Mouse (Mus musculus) heart, embryonic 16.5 days (tissue): ENCODE data around the gene C1qtnf1. TPM values are rescaled to one million over a fixed set of nuclear protein-coding genes. Genes with fewer than 3 reads are reported as not detected.

Experiments
- ATAC-seq: fragments of 200-750 bp; cut with Nextera tagmentation; replicated peaks from 2 replicates; pipeline ENCODE4 v1.8.0; 2017; ENCODE audit warnings: moderate number of reproducible peaks; ENCODE audit not compliant: insufficient read depth, low FRiP score; ENCODE audit errors: extremely low read depth
- H3K27ac ChIP-seq: fragments of 300-500 bp; sonication (generic); 2 replicates; pipeline ENCODE4 v1.5.1; 2014; ENCODE audit warnings: mild to moderate bottlenecking, low read length, control low read depth, moderate library complexity
- H3K27me3 ChIP-seq: fragments of 300-500 bp; sonication (generic); 2 replicates; pipeline ENCODE4 v1.6.1; 2014; ENCODE audit warnings: low read length, mixed read lengths; ENCODE audit not compliant: control insufficient read depth, insufficient read depth
- H3K36me3 ChIP-seq: fragments of 300-500 bp; sonication (generic); 2 replicates; pipeline ENCODE4 v1.6.1; 2014; ENCODE audit not compliant: control insufficient read depth, insufficient read depth
- H3K4me1 ChIP-seq: fragments of 300-500 bp; sonication (generic); 2 replicates; pipeline ENCODE4 v1.6.1; 2014; ENCODE audit warnings: low read length, mixed read lengths; ENCODE audit not compliant: control insufficient read depth, insufficient read depth
- H3K4me2 ChIP-seq: fragments of 300-500 bp; sonication (generic); 2 replicates; pipeline ENCODE4 v1.6.1; 2014; ENCODE audit warnings: low read depth, mild to moderate bottlenecking, control low read depth, low read length
- H3K4me3 ChIP-seq: fragments of 300-500 bp; sonication (generic); 2 replicates; pipeline ENCODE4 v1.5.1; 2014; ENCODE audit warnings: mild to moderate bottlenecking, control low read depth, low read length
- H3K9ac ChIP-seq: fragments of 300-500 bp; sonication (generic); 2 replicates; pipeline ENCODE4 v1.6.1; 2014; ENCODE audit warnings: low read length, control low read depth
- H3K9me3 ChIP-seq: fragments of 300-500 bp; sonication (generic); replicated peaks from 2 replicates; pipeline ENCODE4 v1.6.1; 2016; ENCODE audit warnings: low read length; ENCODE audit not compliant: control insufficient read depth
- WGBS: fragments of 180-500 bp; shearing (Covaris S2); extraction: QIAGEN DNeasy Blood & Tissue Kit; methylation state at CpG from one replicate; pipeline ENCODE4 v1.1.7; 2014; 5-methylcytosine and 5-hydroxymethylcytosine counted together
- polyA plus RNA-seq: library from polyadenylated mRNA; unstranded; fragments of >200 nt; fragmentation: Nextera tagmentation; extraction: Ambion mirVana; gene quantifications from 2 replicates; pipeline ENCODE4 v1.2.1, GENCODE M21; 2015

Gene C1qtnf1
- polyA plus RNA-seq, 1 experiment from 2014 or later = 9.3 TPM

GRCm38 (mm10) chr11:118438665-118439414 is 10.8 kb downstream of the C1qtnf1 start:
- peaks cover 11% of the 10 kb centered on the region for H3K4me1 ChIP-seq
- H3K4me3 ChIP-seq = no peak overlapping the region
- H3K27ac ChIP-seq = peak overlapping the region; percentile 69
- no peak overlapping the region for H3K4me2 ChIP-seq
- no peaks in the 10 kb centered on the region for H3K27me3 ChIP-seq
- WGBS = 33% methylated on average over 11 of the region's 11 CpGs
- H3K36me3 ChIP-seq = no peaks in the 10 kb centered on the region
- no peak overlapping the region for H3K9ac ChIP-seq
- no peaks in the 10 kb centered on the region for H3K9me3 ChIP-seq
- no peak for ATAC-seq

- Histone ChIP-seq H3K9ac (no peak overlapping the region), H3K36me3 (no peaks in the 10 kb centered on the region), H3K4me3 (no peak overlapping the region)
Measured at GRCm38 (mm10) chr11:118442691-118443090, 14.7 kb downstream of the C1qtnf1 start.

GRCm38 (mm10) chr11:118443201-118443970 is 15.4 kb downstream of the C1qtnf1 start:
- no peak overlapping the region for H3K4me2 ChIP-seq
- H3K4me1 ChIP-seq = peaks cover 8% of the 10 kb centered on the region
- no peak overlapping the region for H3K4me3 ChIP-seq
- no peak for ATAC-seq
- H3K9me3 ChIP-seq = no peaks in the 10 kb centered on the region
- H3K27ac ChIP-seq = no peak overlapping the region
- H3K36me3 ChIP-seq = no peaks in the 10 kb centered on the region
- 30% methylated on average over 11 of the region's 11 CpGs for WGBS
- no peak overlapping the region for H3K9ac ChIP-seq
- H3K27me3 ChIP-seq = no peaks in the 10 kb centered on the region

More at GRCm38 (mm10) chr11:118442691-118443090, 14.7 kb downstream of the C1qtnf1 start:
- Histone ChIP-seq H3K27me3 (no peaks in the 10 kb centered on the region), H3K4me1 (peaks cover 8% of the 10 kb centered on the region), H3K4me2 (no peak overlapping the region), H3K9me3 (no peaks in the 10 kb centered on the region), H3K27ac (no peak overlapping the region)
- no peak for ATAC-seq
- 18% methylated on average over 13 of the region's 13 CpGs for WGBS

GRCm38 (mm10) chr11:118445843-118446242 is 17.8 kb downstream of the C1qtnf1 start:
- H3K4me3 ChIP-seq = no peak overlapping the region
- H3K27me3 ChIP-seq = no peaks in the 10 kb centered on the region
- H3K36me3 ChIP-seq = no peaks in the 10 kb centered on the region
- peaks cover 5% of the 10 kb centered on the region for H3K4me1 ChIP-seq
- no peak overlapping the region for H3K4me2 ChIP-seq
- H3K27ac ChIP-seq = no peak overlapping the region
- ATAC-seq = no peak
- no peaks in the 10 kb centered on the region for H3K9me3 ChIP-seq
- 10% methylated on average over 3 of the region's 3 CpGs for whole genome bisulfite sequencing
- no peak overlapping the region for H3K9ac ChIP-seq

GRCm38 (mm10) chr11:118447346-118447745 is 19.3 kb downstream of the C1qtnf1 start:
- 61% methylated on average over 4 of the region's 4 CpGs for WGBS
- Histone ChIP-seq H3K27me3 (no peaks in the 10 kb centered on the region), H3K27ac (no peak overlapping the region), H3K9ac (no peak overlapping the region), H3K4me1 (peaks cover 5% of the 10 kb centered on the region), H3K4me2 (no peak overlapping the region), H3K9me3 (no peaks in the 10 kb centered on the region), H3K36me3 (no peaks in the 10 kb centered on the region), H3K4me3 (no peak overlapping the region)
- ATAC-seq = no peak

- no peak for ATAC-seq
Measured at GRCm38 (mm10) chr11:118448385-118448784, 20.4 kb downstream of the C1qtnf1 start.

GRCm38 (mm10) chr11:118451211-118451610 is 23.2 kb downstream of the C1qtnf1 start:
- Histone ChIP-seq H3K27ac (no peak overlapping the region), H3K36me3 (no peaks in the 10 kb centered on the region), H3K4me2 (no peak overlapping the region), H3K4me1 (no peaks in the 10 kb centered on the region), H3K9me3 (no peaks in the 10 kb centered on the region), H3K4me3 (no peak overlapping the region), H3K27me3 (no peaks in the 10 kb centered on the region), H3K9ac (no peak overlapping the region)
- no peak for ATAC-seq
- WGBS = 78% methylated on average over 6 of the region's 6 CpGs

More at GRCm38 (mm10) chr11:118448385-118448784, 20.4 kb downstream of the C1qtnf1 start:
- WGBS = 76% methylated on average over 8 of the region's 8 CpGs
- Histone ChIP-seq H3K36me3 (no peaks in the 10 kb centered on the region), H3K9ac (no peak overlapping the region), H3K4me1 (no peaks in the 10 kb centered on the region), H3K27me3 (no peaks in the 10 kb centered on the region), H3K4me2 (no peak overlapping the region), H3K27ac (no peak overlapping the region), H3K9me3 (no peaks in the 10 kb centered on the region), H3K4me3 (no peak overlapping the region)

- Histone ChIP-seq H3K4me2 (no peak overlapping the region), H3K4me3 (no peak overlapping the region), H3K36me3 (no peaks in the 10 kb centered on the region), H3K9ac (no peak overlapping the region), H3K27ac (no peak overlapping the region), H3K9me3 (no peaks in the 10 kb centered on the region), H3K27me3 (no peaks in the 10 kb centered on the region), H3K4me1 (no peaks in the 10 kb centered on the region)
- ATAC-seq = no peak
- WGBS = 74% methylated on average over 2 of the region's 2 CpGs
Measured at GRCm38 (mm10) chr11:118452955-118453354, 25.0 kb downstream of the C1qtnf1 start.
